Mouse (Mus musculus) embryo, embryonic 10 days (tissue): ENCODE measurements around the gene Dgat2.

Experiments
- DNase-seq: peaks from one replicate; pipeline ENCODE4 v3.0.0-alpha.2; 2015; ENCODE audit warnings: low spot score

Gene Dgat2

GRCm38 (mm10) chr7:99182432-99183172 lies at the start of gene Dgat2:
TSS of gene Dgat2 (minus strand) at chr7:99182719.
- peak; percentile 91 for DNase-seq

- no peak for DNase-seq
These were observed 47.7 kb upstream of the Dgat2 start for GRCm38 (mm10) chr7:99230061-99230747.

GRCm38 (mm10) chr7:99229411-99229810 lies 46.9 kb upstream of the Dgat2 start:
- DNase-seq = peak; percentile 79

GRCm38 (mm10) chr7:99228825-99229224 lies 46.3 kb upstream of the Dgat2 start:
- no peak for DNase-seq

GRCm38 (mm10) chr7:99227267-99227666 lies 44.7 kb upstream of the Dgat2 start:
- DNase-seq = no peak

GRCm38 (mm10) chr7:99226662-99227061 lies 44.1 kb upstream of the Dgat2 start:
- DNase-seq = no peak

- no peak for DNase-seq
These were observed 42.9 kb upstream of the Dgat2 start for GRCm38 (mm10) chr7:99225421-99225820.

GRCm38 (mm10) chr7:99224648-99225190 lies 42.2 kb upstream of the Dgat2 start:
- no peak for DNase-seq

- DNase-seq = no peak
These were observed 41.7 kb upstream of the Dgat2 start for GRCm38 (mm10) chr7:99224225-99224624.

GRCm38 (mm10) chr7:99217338-99218074 lies 35.0 kb upstream of the Dgat2 start:
- DNase-seq = no peak

GRCm38 (mm10) chr7:99215347-99215855 lies 32.9 kb upstream of the Dgat2 start:
- DNase-seq = no peak

- DNase-seq = no peak
These were observed 32.2 kb upstream of the Dgat2 start for GRCm38 (mm10) chr7:99214621-99215185.

GRCm38 (mm10) chr7:99213686-99214085 lies 31.2 kb upstream of the Dgat2 start:
- DNase-seq = no peak

GRCm38 (mm10) chr7:99213056-99213455 lies 30.5 kb upstream of the Dgat2 start:
- DNase-seq = no peak

- no peak for DNase-seq
These were observed 26.2 kb upstream of the Dgat2 start for GRCm38 (mm10) chr7:99208704-99209103.

GRCm38 (mm10) chr7:99206364-99206763 lies 23.8 kb upstream of the Dgat2 start:
- no peak for DNase-seq

GRCm38 (mm10) chr7:99202163-99202562 lies 19.6 kb upstream of the Dgat2 start:
- no peak for DNase-seq

- no peak for DNase-seq
These were observed 17.8 kb upstream of the Dgat2 start for GRCm38 (mm10) chr7:99200290-99200689.

- no peak for DNase-seq
These were observed 17.1 kb upstream of the Dgat2 start for GRCm38 (mm10) chr7:99199451-99200175.

GRCm38 (mm10) chr7:99198811-99199210 lies 16.3 kb upstream of the Dgat2 start:
- DNase-seq = no peak

GRCm38 (mm10) chr7:99194511-99194910 lies 12.0 kb upstream of the Dgat2 start:
- no peak for DNase-seq
